Mouse (Mus musculus): ENCODE results near the gene Sema6b. TPM values are rescaled to one million over a fixed set of nuclear protein-coding genes. Genes with fewer than 3 reads are reported as not detected.

The Sema6b gene
- polyA plus RNA-seq, 1 experiment: 0.81 TPM

GRCm38 (mm10) chr17:56102158-56102557 is 38.0 kb downstream of the Sema6b start:
- Histone ChIP-seq H3K4me3 (ENCODE audit: insufficient read depth, poor library complexity, severe bottlenecking) (no peak overlapping the region), H3K36me3 (ENCODE audit: control insufficient read depth, insufficient read depth) (peaks cover 51% of the 10 kb centered on the region), H3K79me3 (ENCODE audit: low read depth) (no peaks in the 10 kb centered on the region)

GRCm38 (mm10) chr17:56100811-56101210 is 39.3 kb downstream of the Sema6b start:
- Histone ChIP-seq H3K36me3 (ENCODE audit: control insufficient read depth, insufficient read depth) (peaks cover 57% of the 10 kb centered on the region), H3K79me2 (ENCODE audit: control insufficient read depth, insufficient read depth) (no peaks in the 10 kb centered on the region)

More at GRCm38 (mm10) chr17:56102158-56102557, 38.0 kb downstream of the Sema6b start:
- Histone ChIP-seq H3K27me3 (ENCODE audit: control insufficient read depth, insufficient read depth, insufficient read length) (no peaks in the 10 kb centered on the region), H3K79me2 (ENCODE audit: control insufficient read depth, insufficient read depth) (no peaks in the 10 kb centered on the region), H3ac (ENCODE audit: control insufficient read depth, insufficient read length, low read depth) (no peak overlapping the region)
- TF ChIP-seq CTCF (IDR thresholded peaks at IDR 0.05; ENCODE audit: control insufficient read depth, insufficient read depth, insufficient read length) (no peak), CEBPB (IDR thresholded peaks at IDR 0.05; ENCODE audit: low read depth) (no peak), MAX (IDR thresholded peaks at IDR 0.05) (no peak)

GRCm38 (mm10) chr17:56098711-56099572 is 41.2 kb downstream of the Sema6b start:
- TF ChIP-seq USF1 (IDR thresholded peaks at IDR 0.05; ENCODE audit: low read depth) (no peak), CTCF (IDR thresholded peaks at IDR 0.05; ENCODE audit: control insufficient read depth, insufficient read depth, insufficient read length) (no peak), CEBPB (IDR thresholded peaks at IDR 0.05; ENCODE audit: low read depth) (no peak), MAX (IDR thresholded peaks at IDR 0.05) (no peak)

More at GRCm38 (mm10) chr17:56100811-56101210, 39.3 kb downstream of the Sema6b start:
- Histone ChIP-seq H3K79me3 (ENCODE audit: low read depth) (no peaks in the 10 kb centered on the region), H3ac (ENCODE audit: control insufficient read depth, insufficient read length, low read depth) (no peak overlapping the region), H3K4me3 (ENCODE audit: insufficient read depth, poor library complexity, severe bottlenecking) (no peak overlapping the region), H3K27me3 (ENCODE audit: control insufficient read depth, insufficient read depth, insufficient read length) (no peaks in the 10 kb centered on the region)
- no peak for TF ChIP-seq MYOD1 (IDR thresholded peaks at IDR 0.05; ENCODE audit: control insufficient read depth, insufficient read length, low read depth)
- no peak for TF ChIP-seq FOSL1 (IDR thresholded peaks at IDR 0.05; ENCODE audit: insufficient read depth, low read length, poor library complexity, severe bottlenecking)
- no peak for TF ChIP-seq MYOG (IDR thresholded peaks at IDR 0.05; ENCODE audit: control insufficient read depth, extremely low read depth, insufficient read length)
- no peak for TF ChIP-seq CTCF (IDR thresholded peaks at IDR 0.05; ENCODE audit: control insufficient read depth, insufficient read depth, insufficient read length)
- no peak for TF ChIP-seq USF1 (IDR thresholded peaks at IDR 0.05; ENCODE audit: low read depth)
- TF ChIP-seq CEBPB (IDR thresholded peaks at IDR 0.05; ENCODE audit: low read depth): no peak
- TF ChIP-seq MAX (IDR thresholded peaks at IDR 0.05): no peak

GRCm38 (mm10) chr17:56098180-56098579 is 42.0 kb downstream of the Sema6b start:
- Histone ChIP-seq H3ac (ENCODE audit: control insufficient read depth, insufficient read length, low read depth) (no peak overlapping the region), H3K79me2 (ENCODE audit: control insufficient read depth, insufficient read depth) (no peaks in the 10 kb centered on the region), H3K27me3 (ENCODE audit: control insufficient read depth, insufficient read depth, insufficient read length) (no peaks in the 10 kb centered on the region), H3K36me3 (ENCODE audit: control insufficient read depth, insufficient read depth) (peaks cover 60% of the 10 kb centered on the region), H3K4me3 (ENCODE audit: insufficient read depth, poor library complexity, severe bottlenecking) (no peak overlapping the region), H3K79me3 (ENCODE audit: low read depth) (no peaks in the 10 kb centered on the region)
- no peak for TF ChIP-seq MYOD1 (IDR thresholded peaks at IDR 0.05; ENCODE audit: control insufficient read depth, insufficient read length, low read depth)
- TF ChIP-seq MYOG (IDR thresholded peaks at IDR 0.05; ENCODE audit: control insufficient read depth, extremely low read depth, insufficient read length): no peak
- no peak for TF ChIP-seq CTCF (IDR thresholded peaks at IDR 0.05; ENCODE audit: control insufficient read depth, insufficient read depth, insufficient read length)
- TF ChIP-seq MAX (IDR thresholded peaks at IDR 0.05): no peak
- no peak for TF ChIP-seq USF1 (IDR thresholded peaks at IDR 0.05; ENCODE audit: low read depth)
- no peak for TF ChIP-seq CEBPB (IDR thresholded peaks at IDR 0.05; ENCODE audit: low read depth)

More at GRCm38 (mm10) chr17:56098711-56099572, 41.2 kb downstream of the Sema6b start:
- no peaks in the 10 kb centered on the region for H3K27me3 ChIP-seq (ENCODE audit: control insufficient read depth, insufficient read depth, insufficient read length)
- H3K79me3 ChIP-seq (ENCODE audit: low read depth): no peaks in the 10 kb centered on the region
- H3K79me2 ChIP-seq (ENCODE audit: control insufficient read depth, insufficient read depth): no peaks in the 10 kb centered on the region
- H3K4me3 ChIP-seq (ENCODE audit: insufficient read depth, poor library complexity, severe bottlenecking): no peak overlapping the region
- peaks cover 60% of the 10 kb centered on the region for H3K36me3 ChIP-seq (ENCODE audit: control insufficient read depth, insufficient read depth)
- H3ac ChIP-seq (ENCODE audit: control insufficient read depth, insufficient read length, low read depth): no peak overlapping the region

- Histone ChIP-seq H3K79me3 (ENCODE audit: low read depth) (no peaks in the 10 kb centered on the region), H3K79me2 (ENCODE audit: control insufficient read depth, insufficient read depth) (no peaks in the 10 kb centered on the region), H3K27me3 (ENCODE audit: control insufficient read depth, insufficient read depth, insufficient read length) (no peaks in the 10 kb centered on the region), H3K36me3 (ENCODE audit: control insufficient read depth, insufficient read depth) (peaks cover 53% of the 10 kb centered on the region), H3K4me3 (ENCODE audit: insufficient read depth, poor library complexity, severe bottlenecking) (no peak overlapping the region), H3ac (ENCODE audit: control insufficient read depth, insufficient read length, low read depth) (no peak overlapping the region)
- no peak for TF ChIP-seq USF1 (IDR thresholded peaks at IDR 0.05; ENCODE audit: low read depth)
Measured at GRCm38 (mm10) chr17:56096883-56097282, 43.3 kb downstream of the Sema6b start.

GRCm38 (mm10) chr17:56092794-56093193 is 47.3 kb downstream of the Sema6b start:
- TF ChIP-seq CTCF (IDR thresholded peaks at IDR 0.05; ENCODE audit: control insufficient read depth, insufficient read depth, insufficient read length) (no peak), MAX (IDR thresholded peaks at IDR 0.05) (no peak), MYOD1 (IDR thresholded peaks at IDR 0.05; ENCODE audit: control insufficient read depth, insufficient read length, low read depth) (no peak), FOSL1 (IDR thresholded peaks at IDR 0.05; ENCODE audit: insufficient read depth, low read length, poor library complexity, severe bottlenecking) (no peak), CEBPB (IDR thresholded peaks at IDR 0.05; ENCODE audit: low read depth) (no peak), MYOG (IDR thresholded peaks at IDR 0.05; ENCODE audit: control insufficient read depth, extremely low read depth, insufficient read length) (no peak)
- no peak overlapping the region for H3K4me3 ChIP-seq (ENCODE audit: insufficient read depth, poor library complexity, severe bottlenecking)
- H3K79me3 ChIP-seq (ENCODE audit: low read depth): no peaks in the 10 kb centered on the region
- H3K79me2 ChIP-seq (ENCODE audit: control insufficient read depth, insufficient read depth): peaks cover 5% of the 10 kb centered on the region
- no peak overlapping the region for H3ac ChIP-seq (ENCODE audit: control insufficient read depth, insufficient read length, low read depth)
- peaks cover 38% of the 10 kb centered on the region for H3K36me3 ChIP-seq (ENCODE audit: control insufficient read depth, insufficient read depth)
- no peaks in the 10 kb centered on the region for H3K27me3 ChIP-seq (ENCODE audit: control insufficient read depth, insufficient read depth, insufficient read length)

Measured in C2C12 (cell line).